Mouse (Mus musculus) heart, embryonic 13.5 days (tissue): ENCODE results near the gene Cpne6. TPM values are rescaled to one million over a fixed set of nuclear protein-coding genes. Genes with fewer than 3 reads are reported as not detected.

Experiments
- ATAC-seq: fragments of 200-750 bp; cut with Nextera tagmentation; 2 replicates; pipeline ENCODE4 v1.8.0; 2017; ENCODE audit warnings: moderate TSS enrichment; ENCODE audit not compliant: insufficient number of reproducible peaks, low FRiP score, low TSS enrichment; ENCODE audit errors: extremely low read depth
- H3K27ac ChIP-seq: fragments of 300-500 bp; sonication (generic); replicated peaks from 2 replicates; pipeline ENCODE4 v1.5.1; 2015; ENCODE audit warnings: moderate library complexity, mild to moderate bottlenecking, inconsistent platforms
- H3K27me3 ChIP-seq: fragments of 300-500 bp; sonication (generic); replicated peaks from 2 replicates; pipeline ENCODE4 v1.6.1; 2015; ENCODE audit warnings: mild to moderate bottlenecking, inconsistent platforms
- H3K36me3 ChIP-seq: fragments of 300-500 bp; sonication (generic); 2 replicates; pipeline ENCODE4 v1.6.1; 2015; ENCODE audit warnings: mild to moderate bottlenecking, inconsistent platforms
- H3K4me1 ChIP-seq: fragments of 300-500 bp; sonication (generic); 2 replicates; pipeline ENCODE4 v1.6.1; 2015; ENCODE audit warnings: inconsistent platforms
- H3K4me2 ChIP-seq: fragments of 300-500 bp; sonication (generic); 2 replicates; pipeline ENCODE4 v1.6.1; 2015; ENCODE audit warnings: inconsistent platforms, mild to moderate bottlenecking, moderate library complexity
- H3K4me3 ChIP-seq: fragments of 300-500 bp; sonication (generic); 2 replicates; pipeline ENCODE4 v1.5.1; 2015; ENCODE audit warnings: moderate library complexity, mild to moderate bottlenecking, inconsistent platforms
- H3K9ac ChIP-seq: fragments of 300-500 bp; sonication (generic); 2 replicates; pipeline ENCODE4 v1.6.1; 2015; ENCODE audit warnings: inconsistent platforms, mild to moderate bottlenecking, moderate library complexity
- H3K9me3 ChIP-seq: fragments of 300-500 bp; sonication (generic); 2 replicates; pipeline ENCODE4 v1.6.1; 2016; ENCODE audit warnings: inconsistent platforms
- WGBS: fragments of 180-500 bp; shearing (Covaris S2); methylation state at CpG from one replicate; pipeline ENCODE4 v1.1.7; 2015; ENCODE audit warnings: mixed read lengths; 5-methylcytosine and 5-hydroxymethylcytosine counted together
- polyA plus RNA-seq: library from polyadenylated mRNA; unstranded; fragments of >200 nt; fragmentation: Nextera tagmentation; extraction: Ambion mirVana; gene quantifications from 2 replicates; pipeline ENCODE4 v1.2.1, GENCODE M21; 2015

Gene Cpne6
- 0.43 and 0.47 TPM in 2 replicates for polyA plus RNA-seq

- Histone ChIP-seq H3K36me3 (no peaks in the 10 kb centered on the region), H3K4me1 (peaks cover 13% of the 10 kb centered on the region), H3K27me3 (peaks cover 66% of the 10 kb centered on the region), H3K9me3 (no peaks in the 10 kb centered on the region), H3K4me2 (peak within 1 kb of the TSS; percentile 42), H3K9ac (peak within 1 kb of the TSS; percentile 17; the same call in 1 of the 2 replicates), H3K27ac (no peak within 1 kb of the TSS), H3K4me3 (no peak within 1 kb of the TSS)
- no peak for ATAC-seq
- 56% methylated on average over 21 of the region's 22 CpGs for WGBS
Measured at GRCm38 (mm10) chr14:55510125-55510731, at the start of gene Cpne6. Gene Cpne6 (plus strand): TSS chr14:55510445.

- no peak overlapping the region for H3K27ac ChIP-seq
- H3K4me1 ChIP-seq: no peaks in the 10 kb centered on the region
- peaks cover 13% of the 10 kb centered on the region for H3K27me3 ChIP-seq
- H3K9ac ChIP-seq: no peak overlapping the region
- H3K4me2 ChIP-seq: no peak overlapping the region
- no peak overlapping the region for H3K4me3 ChIP-seq
- 33% methylated on average over 4 of the region's 4 CpGs for WGBS
- ATAC-seq: no peak
- H3K9me3 ChIP-seq: no peaks in the 10 kb centered on the region
- H3K36me3 ChIP-seq: no peaks in the 10 kb centered on the region
Measured at GRCm38 (mm10) chr14:55461757-55462156, 48.5 kb upstream of the Cpne6 start.

GRCm38 (mm10) chr14:55466481-55466880, 43.8 kb upstream of the Cpne6 start:
- Histone ChIP-seq H3K9me3 (no peaks in the 10 kb centered on the region), H3K27me3 (peaks cover 24% of the 10 kb centered on the region), H3K27ac (no peak overlapping the region), H3K4me1 (peaks cover 20% of the 10 kb centered on the region), H3K4me2 (no peak overlapping the region), H3K36me3 (no peaks in the 10 kb centered on the region), H3K9ac (no peak overlapping the region), H3K4me3 (no peak overlapping the region)
- no peak for ATAC-seq
- 55% methylated on average over 4 of the region's 4 CpGs for WGBS

GRCm38 (mm10) chr14:55467108-55467507, 43.1 kb upstream of the Cpne6 start:
- no peak overlapping the region for H3K4me2 ChIP-seq
- ATAC-seq: no peak
- H3K9ac ChIP-seq: no peak overlapping the region
- 50% methylated on average over 7 of the region's 7 CpGs for WGBS
- H3K9me3 ChIP-seq: no peaks in the 10 kb centered on the region
- H3K36me3 ChIP-seq: no peaks in the 10 kb centered on the region
- H3K4me3 ChIP-seq: no peak overlapping the region
- peaks cover 20% of the 10 kb centered on the region for H3K4me1 ChIP-seq
- peaks cover 28% of the 10 kb centered on the region for H3K27me3 ChIP-seq
- H3K27ac ChIP-seq: no peak overlapping the region

GRCm38 (mm10) chr14:55468301-55468741, 41.9 kb upstream of the Cpne6 start:
- Histone ChIP-seq H3K27ac (no peak overlapping the region), H3K27me3 (peaks cover 28% of the 10 kb centered on the region), H3K36me3 (no peaks in the 10 kb centered on the region), H3K4me3 (no peak overlapping the region), H3K9me3 (no peaks in the 10 kb centered on the region), H3K9ac (no peak overlapping the region), H3K4me2 (no peak overlapping the region), H3K4me1 (peaks cover 20% of the 10 kb centered on the region)
- 77% methylated on average over 2 of the region's 2 CpGs for WGBS
- no peak for ATAC-seq

- Histone ChIP-seq H3K36me3 (no peaks in the 10 kb centered on the region), H3K4me1 (peaks cover 20% of the 10 kb centered on the region), H3K9ac (no peak overlapping the region), H3K4me2 (no peak overlapping the region), H3K9me3 (no peaks in the 10 kb centered on the region), H3K27ac (no peak overlapping the region), H3K27me3 (peaks cover 28% of the 10 kb centered on the region), H3K4me3 (no peak overlapping the region)
- 74% methylated on average over 2 of the region's 2 CpGs for WGBS
- no peak for ATAC-seq
Measured at GRCm38 (mm10) chr14:55469041-55469440, 41.2 kb upstream of the Cpne6 start.

GRCm38 (mm10) chr14:55469821-55470220, 40.4 kb upstream of the Cpne6 start:
- H3K4me1 ChIP-seq: peaks cover 20% of the 10 kb centered on the region
- no peaks in the 10 kb centered on the region for H3K9me3 ChIP-seq
- WGBS: 79% methylated on average over 6 of the region's 6 CpGs
- no peak overlapping the region for H3K27ac ChIP-seq
- H3K36me3 ChIP-seq: no peaks in the 10 kb centered on the region
- ATAC-seq: no peak
- no peak overlapping the region for H3K9ac ChIP-seq
- no peak overlapping the region for H3K4me2 ChIP-seq
- H3K4me3 ChIP-seq: no peak overlapping the region
- H3K27me3 ChIP-seq: peaks cover 28% of the 10 kb centered on the region

- Histone ChIP-seq H3K36me3 (no peaks in the 10 kb centered on the region), H3K4me1 (peaks cover 23% of the 10 kb centered on the region), H3K9me3 (no peaks in the 10 kb centered on the region), H3K4me3 (no peak overlapping the region), H3K9ac (0 out of 2 replicates have a peak overlapping the region, but pooled peaks have one; percentile 45), H3K27me3 (peaks cover 28% of the 10 kb centered on the region), H3K27ac (no peak overlapping the region), H3K4me2 (peak overlapping the region; percentile 43)
- 4% methylated on average over 10 of the region's 10 CpGs for WGBS
- ATAC-seq: no peak
Measured at GRCm38 (mm10) chr14:55470806-55471205, 39.4 kb upstream of the Cpne6 start.

GRCm38 (mm10) chr14:55475654-55476053, 34.6 kb upstream of the Cpne6 start:
- H3K4me1 ChIP-seq: peaks cover 15% of the 10 kb centered on the region
- H3K27ac ChIP-seq: no peak overlapping the region
- no peak for ATAC-seq
- H3K4me3 ChIP-seq: no peak overlapping the region
- H3K9ac ChIP-seq: no peak overlapping the region
- H3K27me3 ChIP-seq: peaks cover 6% of the 10 kb centered on the region; the same call in 1 of the 2 replicates
- H3K9me3 ChIP-seq: no peaks in the 10 kb centered on the region
- H3K36me3 ChIP-seq: peaks cover under 1% of the 10 kb centered on the region
- H3K4me2 ChIP-seq: no peak overlapping the region
- WGBS: 44% methylated on average over 2 of the region's 2 CpGs

- H3K9ac ChIP-seq: no peak overlapping the region
- H3K36me3 ChIP-seq: peaks cover 14% of the 10 kb centered on the region
- no peak overlapping the region for H3K27ac ChIP-seq
- H3K27me3 ChIP-seq: no peaks in the 10 kb centered on the region
- peaks cover 10% of the 10 kb centered on the region; the same call in 1 of the 2 replicates for H3K4me1 ChIP-seq
- no peaks in the 10 kb centered on the region for H3K9me3 ChIP-seq
- H3K4me3 ChIP-seq: no peak overlapping the region
- WGBS: 100% methylated on average over 1 of the region's 1 CpGs
- H3K4me2 ChIP-seq: no peak overlapping the region
- ATAC-seq: no peak
Measured at GRCm38 (mm10) chr14:55477421-55477820, 32.8 kb upstream of the Cpne6 start.

GRCm38 (mm10) chr14:55477829-55478228, 32.4 kb upstream of the Cpne6 start:
- ATAC-seq: no peak
- H3K36me3 ChIP-seq: peaks cover 14% of the 10 kb centered on the region
- peak overlapping the region; percentile 75 for H3K4me2 ChIP-seq
- WGBS: 57% methylated on average over 5 of the region's 5 CpGs
- H3K9me3 ChIP-seq: no peaks in the 10 kb centered on the region
- H3K27ac ChIP-seq: no peak overlapping the region
- H3K4me3 ChIP-seq: no peak overlapping the region
- H3K27me3 ChIP-seq: no peaks in the 10 kb centered on the region
- peak overlapping the region; percentile 89 for H3K9ac ChIP-seq
- H3K4me1 ChIP-seq: peaks cover 10% of the 10 kb centered on the region; the same call in 1 of the 2 replicates
